Mouse (Mus musculus) leukemia stem cell, adult 10-12 weeks (primary cell): ENCODE measurements around the gene Cyp4f39. TPM values are rescaled to one million over a fixed set of nuclear protein-coding genes. Genes with fewer than 3 reads are reported as not detected.

Experiments used
- polyA plus RNA-seq: library from polyadenylated mRNA; stranded (reverse); fragments of >175 nt; gene quantifications from 2 replicates; pipeline ENCODE4 v1.2.3, GENCODE M21; 2012; ENCODE audit warnings: low replicate concordance

Gene Cyp4f39
- 0.38 TPM in 1 of 2 replicates, not detected in the other for polyA plus RNA-seq

DNA sequence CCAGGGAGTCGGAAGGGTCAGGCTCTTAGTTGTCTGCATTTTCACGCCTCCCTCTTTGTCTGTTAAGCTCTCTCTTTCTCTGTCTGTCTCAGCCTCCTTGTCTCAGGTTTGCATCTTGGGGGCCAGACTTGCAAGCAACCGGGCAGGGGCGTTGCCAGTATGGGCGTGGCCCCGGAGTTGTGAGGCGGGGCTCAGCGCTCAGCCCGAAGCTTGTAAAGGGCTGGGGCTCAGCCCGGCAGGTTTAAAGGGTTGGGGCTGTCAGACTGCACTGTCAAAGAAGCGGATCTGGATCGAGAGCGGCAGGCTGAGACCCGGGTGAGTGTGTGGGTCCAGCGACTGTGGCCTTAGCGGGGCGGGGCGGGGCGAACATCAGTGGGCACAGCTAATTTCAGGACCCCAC is at the start of gene Cyp4f39:
Gene Cyp4f39 (plus strand): TSS at position 242 of the 400 bp plus-strand sequence.

DNA sequence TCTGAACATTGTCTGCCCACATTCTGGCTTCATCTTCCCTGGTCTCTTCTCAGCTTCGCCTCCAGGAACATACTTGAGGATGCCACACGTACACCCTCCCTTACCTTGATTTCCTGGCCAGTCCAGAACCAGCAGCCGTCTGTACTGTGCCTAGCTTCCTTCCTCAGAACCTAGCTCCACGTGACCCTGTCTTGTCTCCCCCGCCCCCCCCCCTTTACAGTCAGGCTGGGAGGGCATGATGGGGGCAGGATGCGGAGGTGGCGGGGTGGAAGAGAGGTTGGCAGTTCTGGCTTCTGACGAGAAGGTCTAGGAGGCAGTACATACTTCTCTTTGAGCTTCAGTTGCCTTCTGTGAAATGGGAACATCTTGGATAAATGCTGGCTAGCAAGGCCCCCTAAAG is 49.1 kb upstream of the Cyp4f39 start, which contains the start of gene Rasal3:
Gene Rasal3 (minus strand): TSS at position 167 of the 400 bp plus-strand sequence.

DNA sequence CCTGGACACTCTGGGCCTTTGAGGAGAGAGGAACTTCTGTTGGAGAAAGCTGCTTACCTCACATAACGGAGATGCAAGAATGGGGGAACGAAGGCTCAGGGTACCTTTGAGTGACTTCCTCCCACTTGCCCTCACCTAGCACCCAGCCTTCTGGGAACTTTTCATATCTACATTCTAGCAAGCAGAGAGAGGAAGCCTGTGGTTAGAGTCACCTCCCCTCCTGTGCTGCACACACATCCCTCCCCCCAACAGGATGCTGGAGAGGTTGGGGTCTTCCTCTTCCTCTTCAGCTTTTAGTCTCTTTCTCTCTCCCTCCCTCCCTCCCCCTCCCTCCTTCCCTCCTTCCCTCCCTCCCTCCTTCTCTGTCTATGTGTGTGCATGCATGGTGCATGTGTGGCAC is 28.5 kb upstream of the Cyp4f39 start, which contains the start of gene Pglyrp2:
Gene Pglyrp2 (minus strand): TSS at position 134 of the 400 bp plus-strand sequence.

DNA sequence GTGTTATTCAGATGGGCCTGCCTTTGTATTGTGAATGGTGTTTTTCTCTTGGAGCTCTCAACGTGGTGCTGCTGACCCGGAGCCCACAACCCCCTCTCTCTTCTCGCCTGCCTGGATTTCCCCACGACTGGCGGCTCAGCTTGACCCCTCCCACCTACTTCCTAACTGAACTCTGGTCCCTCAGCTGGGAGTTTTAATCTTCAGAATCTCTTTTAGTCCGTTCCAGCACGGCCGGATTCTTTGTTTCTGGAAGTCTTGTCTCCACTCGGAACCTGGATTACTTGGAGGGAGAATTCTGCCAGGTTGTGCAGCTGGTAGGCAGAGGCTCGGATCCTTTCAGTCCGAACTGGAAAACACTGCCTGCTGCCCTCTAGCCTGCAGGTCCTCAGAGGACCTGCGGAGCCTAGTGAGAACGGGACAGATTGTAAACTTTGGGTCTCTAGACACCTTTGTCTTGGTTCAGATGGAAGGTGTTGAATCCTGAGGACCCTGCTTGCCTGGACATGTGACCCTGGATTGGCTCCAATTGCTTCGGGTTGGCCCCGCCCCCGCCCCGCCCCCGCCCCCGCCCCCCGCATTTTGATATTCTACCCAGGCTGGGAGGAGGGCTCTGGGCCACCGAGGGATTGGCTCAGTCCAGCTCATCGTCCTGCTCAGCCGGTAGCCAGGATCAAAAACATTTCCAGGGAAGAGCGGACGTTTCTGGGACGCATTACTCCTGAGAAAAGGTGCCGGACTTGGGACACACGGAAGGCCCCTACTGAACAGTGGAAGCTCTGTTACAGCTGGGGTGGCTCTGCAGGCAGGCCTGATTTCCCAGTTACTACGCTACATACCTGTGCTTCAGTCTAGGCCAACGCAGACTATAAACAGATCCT is 53.6 kb downstream of the Cyp4f39 start, which contains the start of gene Cyp4f17:
Gene Cyp4f17 (plus strand): TSS at position 200 of the 878 bp plus-strand sequence.

GRCm38 (mm10) chr17:32536051-32536866 is 83.7 kb downstream of the Cyp4f39 start, which contains the start of gene Cyp4f16:
Cyp4f16 (plus strand) TSS chr17:32536558.

Other genes with a start within 250 kb of the Cyp4f39 start
- gene Brd4, start 168.0 kb upstream of the Cyp4f39 start, polyA plus RNA-seq, result 177 and 236 TPM in 2 replicates
- gene Akap8, start 131.5 kb upstream of the Cyp4f39 start, polyA plus RNA-seq, result 250 and 496 TPM in 2 replicates
- gene Akap8l, start 102.1 kb upstream of the Cyp4f39 start, polyA plus RNA-seq, result 123 and 402 TPM in 2 replicates
- 69.2 and 91.8 TPM in 2 replicates for gene Wiz, start 63.3 kb upstream of the Cyp4f39 start, polyA plus RNA-seq
- gene Rasal3, start 49.1 kb upstream of the Cyp4f39 start, polyA plus RNA-seq, result 38.0 and 174 TPM in 2 replicates
- 4.6 and 7.9 TPM in 2 replicates for gene Pglyrp2, start 28.6 kb upstream of the Cyp4f39 start, polyA plus RNA-seq
- gene Cyp4f17, start 53.3 kb downstream of the Cyp4f39 start, polyA plus RNA-seq, result 0.41 and 0.71 TPM in 2 replicates
- gene Cyp4f16, start 83.8 kb downstream of the Cyp4f39 start, polyA plus RNA-seq, result 1.7 and 3.5 TPM in 2 replicates
- gene Cyp4f37, start 168.6 kb downstream of the Cyp4f39 start, polyA plus RNA-seq, result 0.15 and 0.42 TPM in 2 replicates
- gene Cyp4f40, start 206.2 kb downstream of the Cyp4f39 start, polyA plus RNA-seq, result not detected in 2 replicates
- not detected in 2 replicates for gene Cyp4f15, start 232.9 kb downstream of the Cyp4f39 start, polyA plus RNA-seq